ENCODE assay signal across 24 mouse cellular contexts in genomic region chr10:108743759-108744158, GRCm38 (mm10). TPM values are rescaled to one million over a fixed set of nuclear protein-coding genes. Genes with fewer than 3 reads are reported as not detected.
DNase-seq lines count a peak whose midpoint lies in the region; ATAC-seq lines count a peak whose summit lies in the region.
"Had no signal": no experiment of that assay in that cellular context is flagged by ENCODE, and none has a peak within 500 bp of the region (broad histone marks: within the 10 kb centered on the region; RNA-seq: fewer than 3 reads in every experiment).

No protein-coding gene starts in this region.

- no peak for DNase-seq in frontal cortex, postnatal 10 days (ENCODE audit: low spot score in 2 of 2)
- DNase-seq in layer of hippocampus, adult 9-11 months = peak; percentile 43
- no peak for DNase-seq in layer of hippocampus, postnatal 25 days (ENCODE audit: extremely low spot score in 1 of 2, low spot score in 1 of 2)
- peak; percentile 54 for DNase-seq in right cerebral cortex, adult 18-20 months
- DNase-seq in right cerebral cortex, postnatal 10 days (ENCODE audit: low spot score in 2 of 2) = no peak
- DNase-seq: adrenal gland, adult 8-10 months; adrenal gland, postnatal 14 days; adrenal gland, postnatal 36 days; B cell, adult 2 months; cerebellum, adult 11 months; cerebellum, adult 18-20 months; cerebellum, adult 8-10 months; cerebellum, adult 9-11 months; cerebellum, postnatal 14 days; cerebellum, postnatal 36 days; embryo, embryonic 11 days had no signal

- ATAC-seq in frontal cortex, adult (ENCODE audit: low TSS enrichment) = peak; percentile 45; the same call in 1 of the 2 replicates
- ATAC-seq: activated CD4-positive, CD25-positive, alpha-beta regulatory T cell, adult 4 months; CD4-positive, CD25-positive, alpha-beta regulatory T cell, adult 4 months; forebrain, embryonic 14.5 days; forebrain, embryonic 16.5 days; Patski had no signal

RNA-seq across cellular contexts. Expression of gene Gm5136, which starts 43.8 kb away (rescaled TPM):
- 1 to 10 TPM; 1.7 to 3.4 TPM for total RNA-seq in layer of hippocampus, postnatal 25 days (2021)
- total RNA-seq: adrenal gland, postnatal 14 days; adrenal gland, postnatal 36 days; CH12.LX; common myeloid progenitor, adult 5-6 weeks had no signal

Comparison
In these comparisons a context has a peak if more than half of its experiments do, and no peak if none do; other contexts are left out.
1. DNase-seq: peak in layer of hippocampus, adult 9-11 months (single experiment) and right cerebral cortex, adult 18-20 months (single experiment); none in frontal cortex, postnatal 10 days (0 of 2), layer of hippocampus, postnatal 25 days (0 of 2) and right cerebral cortex, postnatal 10 days (0 of 2).